12 mouse cellular contexts compared by ENCODE assay signal in the genomic region with DNA sequence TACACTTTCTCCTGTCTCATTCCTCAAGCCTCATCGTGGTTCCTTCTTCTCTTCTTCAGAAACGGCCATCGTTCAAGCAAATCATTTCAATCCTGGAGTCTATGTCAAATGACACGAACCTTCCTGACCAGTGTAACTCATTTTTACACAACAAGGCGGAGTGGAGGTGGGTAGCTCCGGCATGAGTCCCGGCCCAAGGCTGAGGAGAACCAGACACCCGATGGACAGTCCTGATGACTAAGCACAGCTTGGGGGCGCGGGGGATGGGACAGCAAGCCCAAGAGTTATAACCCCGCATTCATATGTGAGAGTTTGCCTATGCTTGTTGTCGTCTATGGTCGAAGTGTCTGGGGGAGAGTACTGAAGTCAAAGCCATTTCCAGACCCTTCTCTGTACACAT.
A peak's percentile ranks its signal among the peaks of the same experiment; 100 is the strongest.
DNase-seq lines count a peak whose midpoint lies in the region; ATAC-seq and TF ChIP-seq lines count a peak whose summit lies in the region.
"Had no signal": no experiment of that assay in that cellular context is flagged by ENCODE, and none has a peak within 500 bp of the region (broad histone marks: within the 10 kb centered on the region; RNA-seq: fewer than 3 reads in every experiment).

No protein-coding gene starts in this region.

- intact Hi-C loops in heart, adult 2 months (cut with DNase I): no loop called here

- peaks cover 2% of the 10 kb centered on the region for H3K4me1 ChIP-seq in heart, adult 2 months (ENCODE audit: control insufficient read depth, insufficient read depth, low read length)
- H3K4me1 ChIP-seq in limb, embryonic 12.5 days (replicated peaks): peaks cover 26% of the 10 kb centered on the region
- H3K4me1 ChIP-seq in limb, embryonic 10.5 days: peaks cover 17% of the 10 kb centered on the region

- no peaks in the 10 kb centered on the region for H3K9me3 ChIP-seq in limb, embryonic 12.5 days
- H3K9me3 ChIP-seq in limb, embryonic 10.5 days (replicated peaks): no peaks in the 10 kb centered on the region
- H3K9me3 ChIP-seq: limb, embryonic 15.5 days; lung, embryonic 15.5 days had no signal

- TF ChIP-seq POLR2A in heart, adult 2 months (IDR thresholded peaks at IDR 0.05; ENCODE audit: insufficient read depth, low read depth, low read length): no peak

- WGBS in heart, adult 2 months: 76% methylated on average over 13 of the region's 13 CpGs
- 85% methylated on average over 13 of the region's 13 CpGs for WGBS in limb, embryonic 12.5 days
- WGBS in limb, embryonic 10.5 days: 88% methylated on average over 13 of the region's 13 CpGs

- no peak overlapping the region for H3K4me2 ChIP-seq in limb, embryonic 12.5 days
- H3K4me2 ChIP-seq: limb, embryonic 15.5 days; lung, embryonic 15.5 days had no signal

- no peaks in the 10 kb centered on the region for H3K79me2 ChIP-seq in heart, adult 2 months (replicated peaks; ENCODE audit: control insufficient read depth, insufficient read depth, low read length)

- no peak for DNase-seq in heart, adult 2 months
- DNase-seq in heart, adult 11 months: no peak
- no peak for DNase-seq in limb, embryonic 10.5 days (ENCODE audit: low spot score)
- peak; percentile 51 to 64 for DNase-seq in adrenal gland, postnatal 36 days
- DNase-seq in heart, postnatal 4 days: peak; percentile 35
- no peak for DNase-seq in B cell, adult 2 months
- DNase-seq in frontal cortex, postnatal 10 days (ENCODE audit: low spot score in 2 of 2): no peak

- H3K9ac ChIP-seq in heart, adult 2 months (ENCODE audit: low read depth, low read length): peak overlapping the region; percentile 38; the same call in 1 of the 2 replicates
- H3K9ac ChIP-seq in limb, embryonic 12.5 days (replicated peaks): no peak overlapping the region
- H3K9ac ChIP-seq: limb, embryonic 15.5 days; lung, embryonic 15.5 days had no signal

- H3K27me3 ChIP-seq in heart, adult 2 months (ENCODE audit: control insufficient read depth, insufficient read depth, low read length): no peaks in the 10 kb centered on the region
- H3K27me3 ChIP-seq in limb, embryonic 12.5 days: no peaks in the 10 kb centered on the region
- no peaks in the 10 kb centered on the region for H3K27me3 ChIP-seq in limb, embryonic 10.5 days (ENCODE audit: low read depth, poor library complexity, severe bottlenecking)
- H3K27me3 ChIP-seq: limb, embryonic 15.5 days; lung, embryonic 15.5 days; Patski had no signal

- TF ChIP-seq CTCF in heart, adult 2 months (IDR thresholded peaks at IDR 0.05): no peak

- peak overlapping the region; percentile 82 for H3K27ac ChIP-seq in heart, adult 2 months
- no peak overlapping the region for H3K27ac ChIP-seq in limb, embryonic 12.5 days
- H3K27ac ChIP-seq in limb, embryonic 10.5 days: no peak overlapping the region
- H3K27ac ChIP-seq: hindbrain, postnatal 0 days; limb, embryonic 15.5 days; lung, embryonic 15.5 days had no signal

- no peak overlapping the region for H3K4me3 ChIP-seq in heart, adult 2 months
- no peak overlapping the region for H3K4me3 ChIP-seq in limb, embryonic 12.5 days (replicated peaks)
- H3K4me3 ChIP-seq in limb, embryonic 10.5 days: no peak overlapping the region
- H3K4me3 ChIP-seq: limb, embryonic 15.5 days; lung, embryonic 15.5 days had no signal

- ATAC-seq in limb, embryonic 12.5 days (ENCODE audit: insufficient number of reproducible peaks, insufficient read depth, low FRiP score, low TSS enrichment, low read depth): 0 out of 2 replicates have a peak, but pooled peaks have one; percentile 2

- TF ChIP-seq EP300 in heart, adult 2 months (IDR thresholded peaks at IDR 0.05; ENCODE audit: insufficient read depth, low read depth, low read length): no peak

- peaks cover 5% of the 10 kb centered on the region; the same call in 1 of the 2 replicates for H3K36me3 ChIP-seq in heart, adult 2 months (ENCODE audit: control insufficient read depth, insufficient read depth, low read length)
- no peaks in the 10 kb centered on the region for H3K36me3 ChIP-seq in limb, embryonic 12.5 days
- peaks cover 2% of the 10 kb centered on the region; the same call in 1 of the 2 replicates for H3K36me3 ChIP-seq in limb, embryonic 10.5 days
- H3K36me3 ChIP-seq: limb, embryonic 15.5 days; lung, embryonic 15.5 days had no signal

Comparison
In these comparisons a context has a peak if more than half of its experiments do, and no peak if none do; other contexts are left out.
1. DNase-seq: peak in adrenal gland, postnatal 36 days (2 of 2) and heart, postnatal 4 days (single experiment); none in heart, adult 2 months (0 of 2), heart, adult 11 months (single experiment), limb, embryonic 10.5 days (single experiment), B cell, adult 2 months (0 of 2) and frontal cortex, postnatal 10 days (0 of 2).